9 mouse cellular contexts compared by ENCODE assay signal in the genomic region with DNA sequence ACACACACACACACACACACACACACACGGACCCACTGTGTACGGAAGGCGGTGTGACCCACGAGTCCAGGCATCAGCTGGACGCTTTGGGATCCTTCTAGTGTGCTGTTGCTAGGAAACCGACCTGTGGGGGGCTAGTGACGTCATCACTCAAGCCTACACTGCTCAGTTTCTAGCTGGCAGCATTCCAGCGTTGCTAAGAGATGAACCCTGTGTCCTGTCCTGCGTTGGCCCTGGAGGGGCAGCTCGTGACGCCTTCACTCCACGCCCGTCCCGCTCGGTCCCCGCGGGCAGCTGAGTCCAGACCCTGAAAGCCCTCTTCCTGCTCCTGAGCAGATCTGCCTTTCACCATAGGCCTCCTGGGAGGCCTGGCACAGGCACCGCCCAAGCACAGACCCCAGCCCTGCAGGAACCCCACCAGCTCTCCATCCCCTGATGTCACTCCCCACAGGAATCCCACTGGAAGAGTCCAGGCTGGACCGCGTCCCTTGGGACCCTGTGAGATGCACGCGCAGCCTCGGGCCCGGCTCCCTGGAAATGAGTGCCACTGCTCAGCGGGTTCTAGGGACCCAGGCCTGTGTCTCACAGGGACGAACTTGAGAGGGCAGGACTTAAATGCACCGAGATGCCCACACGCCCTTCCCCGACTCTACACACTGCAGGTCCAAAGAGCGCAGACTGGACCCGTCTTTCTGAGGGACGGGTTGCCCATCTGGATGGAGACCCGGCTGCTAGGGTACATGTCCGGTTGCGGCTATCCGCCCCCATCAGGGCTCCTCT. TPM values are rescaled to one million over a fixed set of nuclear protein-coding genes. Genes with fewer than 3 reads are reported as not detected.
DNase-seq lines count a peak whose midpoint lies in the region; ATAC-seq lines count a peak whose summit lies in the region.
"Had no signal": no experiment of that assay in that cellular context is flagged by ENCODE, and none has a peak within 500 bp of the region (broad histone marks: within the 10 kb centered on the region; RNA-seq: fewer than 3 reads in every experiment).

No protein-coding gene starts in this region.

- H3K4me1 ChIP-seq in heart, embryonic 14.5 days (ENCODE audit: control insufficient read depth in 2 of 2, insufficient read depth in 2 of 2, low read length in 2 of 2), result no peaks in the 10 kb centered on the region
- H3K4me1 ChIP-seq in stomach, embryonic 15.5 days, result 0 out of 2 replicates have a peak, but pooled peaks cover 4% of the 10 kb centered on the region

- H3K27ac ChIP-seq in heart, embryonic 14.5 days (replicated peaks in 1 of 2; ENCODE audit: control insufficient read depth in 1 of 2, insufficient read depth in 1 of 2, low read depth in 2 of 2, low read length in 2 of 2), result no peak overlapping the region
- no peak overlapping the region for H3K27ac ChIP-seq in stomach, embryonic 15.5 days

- no peak overlapping the region for H3K9ac ChIP-seq in heart, embryonic 14.5 days (ENCODE audit: low read length)
- H3K9ac ChIP-seq in stomach, embryonic 15.5 days, result no peak overlapping the region

- ATAC-seq in heart, embryonic 14.5 days (ENCODE audit: insufficient number of reproducible peaks, insufficient read depth, low FRiP score, low read depth), result peak; percentile 45; the same call in 1 of the 2 replicates
- ATAC-seq in stomach, embryonic 15.5 days (ENCODE audit: insufficient read depth, low FRiP score, low read depth), result peak; percentile 47; the same call in 1 of the 2 replicates

- 15% methylated on average over 36 of the region's 36 CpGs for WGBS in heart, embryonic 14.5 days
- 30% methylated on average over 36 of the region's 36 CpGs for WGBS in stomach, embryonic 15.5 days

- H3K27me3 ChIP-seq in heart, embryonic 14.5 days (ENCODE audit: control insufficient read depth, insufficient read depth, low read length), result peaks cover 8% of the 10 kb centered on the region; the same call in 1 of the 2 replicates
- H3K27me3 ChIP-seq in stomach, embryonic 15.5 days (replicated peaks), result no peaks in the 10 kb centered on the region

- no peaks in the 10 kb centered on the region for H3K36me3 ChIP-seq in heart, embryonic 14.5 days (ENCODE audit: control insufficient read depth, insufficient read depth, low read length)
- H3K36me3 ChIP-seq in stomach, embryonic 15.5 days, result peaks cover 15% of the 10 kb centered on the region

- peak overlapping the region; percentile 59 for H3K4me2 ChIP-seq in heart, embryonic 14.5 days (ENCODE audit: low read length)
- peak overlapping the region; percentile 43 for H3K4me2 ChIP-seq in stomach, embryonic 15.5 days

- H3K4me3 ChIP-seq in heart, embryonic 14.5 days (ENCODE audit: control insufficient read depth in 1 of 2, insufficient read depth in 1 of 2, low read depth in 1 of 2, low read length in 2 of 2), result peak overlapping the region; percentile 15 to 24
- peak overlapping the region; percentile 18; the same call in 1 of the 2 replicates for H3K4me3 ChIP-seq in stomach, embryonic 15.5 days (replicated peaks)

- peaks cover 47% of the 10 kb centered on the region for H3K9me3 ChIP-seq in heart, embryonic 14.5 days (ENCODE audit: control insufficient read depth, low read length)
- peaks cover 5% of the 10 kb centered on the region; the same call in 1 of the 2 replicates for H3K9me3 ChIP-seq in stomach, embryonic 15.5 days

- DNase-seq in kidney, postnatal 14 days, result peak; percentile 36
- no peak for DNase-seq in kidney, adult 11 months
- DNase-seq in embryo, embryonic 10.5 days (ENCODE audit: low spot score), result peak; percentile 65
- DNase-seq in layer of hippocampus, postnatal 25 days (ENCODE audit: extremely low spot score in 1 of 2, low spot score in 1 of 2), result peak; percentile 54 to 56
- DNase-seq in lung, postnatal 4 days, result peak; percentile 16 to 37
- no peak for DNase-seq in spleen, adult 12 weeks (ENCODE audit: low spot score)

RNA-seq across cellular contexts. Expression of a gene that starts 1.0 kb away (rescaled TPM):
- polyA plus RNA-seq in heart, embryonic 14.5 days (2014; fragmentation: Nextera tagmentation; extraction: Ambion mirVana), result not detected in 2 replicates
- total RNA-seq in layer of hippocampus, postnatal 25 days (2021), result under 1 TPM in 1 of 2 experiments, not detected in 1; 0.52 TPM
- polyA plus RNA-seq in stomach, embryonic 15.5 days (2015; fragmentation: Nextera tagmentation; extraction: Ambion mirVana), result not detected in 2 replicates
- polyA plus RNA-seq: large intestine, adult 2 months had no signal

RNA-seq across cellular contexts. Expression of a gene that starts 20.2 kb away (rescaled TPM):
- polyA plus RNA-seq in heart, embryonic 14.5 days (2014; fragmentation: Nextera tagmentation; extraction: Ambion mirVana), result 16.2 and 17.3 TPM in 2 replicates
- total RNA-seq in layer of hippocampus, postnatal 25 days (2021), result 10 to 100 TPM; 63.2 to 64.2 TPM
- polyA plus RNA-seq in stomach, embryonic 15.5 days (2015; fragmentation: Nextera tagmentation; extraction: Ambion mirVana), result 9.0 and 11.2 TPM in 2 replicates

RNA-seq across cellular contexts. Expression of a gene that starts 52.6 kb away (rescaled TPM):
- polyA plus RNA-seq in heart, embryonic 14.5 days (2014; fragmentation: Nextera tagmentation; extraction: Ambion mirVana), result not detected in 2 replicates
- under 1 TPM; 0.17 to 0.35 TPM for total RNA-seq in layer of hippocampus, postnatal 25 days (2021)
- polyA plus RNA-seq in stomach, embryonic 15.5 days (2015; fragmentation: Nextera tagmentation; extraction: Ambion mirVana), result not detected in 2 replicates
- polyA plus RNA-seq: large intestine, adult 2 months had no signal

Comparison
In these comparisons a context has a peak if more than half of its experiments do, and no peak if none do; other contexts are left out.
1. DNase-seq: peak in kidney, postnatal 14 days (single experiment), embryo, embryonic 10.5 days (single experiment), layer of hippocampus, postnatal 25 days (2 of 2) and lung, postnatal 4 days (2 of 2); none in kidney, adult 11 months (single experiment) and spleen, adult 12 weeks (single experiment).